Mouse (Mus musculus) right cerebral cortex, postnatal 36 days (tissue): ENCODE results near the gene 1110051M20Rik.

Experiments
- DNase-seq, 2 experiments: peaks; one replicate each; pipeline ENCODE4 v3.0.0; 2022; ENCODE audit warnings: low spot score in 2 of 2, mixed read lengths in 1 of 2

Gene 1110051M20Rik

GRCm38 (mm10) chr2:91421641-91422040 lies 22.9 kb downstream of the 1110051M20Rik start:
- DNase-seq: no peak

GRCm38 (mm10) chr2:91413811-91414210 lies 30.7 kb downstream of the 1110051M20Rik start:
- DNase-seq: no peak

DNA sequence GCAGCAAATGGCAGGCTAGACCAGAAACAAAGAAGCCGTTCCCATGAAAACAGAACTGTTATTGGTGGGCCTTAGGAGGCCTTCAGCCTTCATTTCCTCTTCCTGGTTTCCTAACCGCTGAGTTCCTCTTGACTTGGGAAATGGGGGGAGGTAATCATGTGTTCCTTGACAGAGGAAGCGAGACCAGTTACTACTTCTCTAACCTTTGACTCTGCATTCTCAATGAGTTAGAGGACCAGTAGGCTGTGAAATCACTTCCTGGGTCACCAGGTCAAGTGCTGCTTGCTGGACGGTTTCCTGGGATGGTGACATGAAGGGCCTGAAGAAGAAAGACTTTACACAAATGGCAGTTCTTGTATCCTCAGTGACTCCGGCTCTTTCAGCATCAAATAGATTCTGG lies 32.1 kb downstream of the 1110051M20Rik start:
- DNase-seq: no peak

- no peak for DNase-seq
These were observed 33.0 kb downstream of the 1110051M20Rik start for GRCm38 (mm10) chr2:91411473-91411872.

DNA sequence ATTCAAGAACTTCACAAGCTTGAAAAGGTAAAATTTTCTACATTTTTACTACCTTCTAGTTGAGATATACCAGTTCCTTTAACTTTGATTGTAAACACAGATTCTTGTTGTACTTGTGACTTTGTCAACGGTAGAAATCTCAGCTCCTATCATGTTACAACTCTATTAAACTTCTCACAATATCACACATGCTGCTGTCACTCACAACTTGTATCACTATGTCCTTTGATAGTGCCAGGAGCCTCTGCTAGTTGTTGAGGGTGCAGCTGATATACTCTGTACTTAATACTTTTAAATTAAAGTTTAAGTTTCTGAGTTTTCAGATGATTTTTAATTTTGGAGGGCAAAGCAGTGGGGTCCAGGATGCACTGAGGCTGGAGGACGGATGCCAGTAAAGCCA lies 36.5 kb downstream of the 1110051M20Rik start:
- DNase-seq: no peak

DNA sequence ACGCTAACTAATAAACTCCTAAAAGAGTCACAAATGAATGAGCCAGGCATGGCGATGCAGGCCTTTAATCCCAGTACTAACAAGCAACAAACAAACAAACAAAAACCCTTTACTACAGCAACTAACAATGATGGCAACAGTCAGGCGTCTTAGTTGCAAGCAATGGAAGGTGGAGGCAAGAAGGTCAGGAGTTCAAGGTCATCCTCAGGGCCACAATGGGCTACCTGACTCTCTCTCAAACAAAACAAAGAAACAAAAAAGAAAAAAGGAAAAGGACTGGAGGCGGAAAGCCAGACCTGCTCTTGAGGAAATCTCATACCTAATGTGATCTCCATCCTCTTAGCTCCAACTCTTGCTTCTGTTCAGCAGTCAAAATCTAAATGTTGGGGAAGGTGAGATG lies 39.4 kb downstream of the 1110051M20Rik start:
- DNase-seq: no peak

GRCm38 (mm10) chr2:91399727-91400126 lies 44.8 kb downstream of the 1110051M20Rik start:
- no peak for DNase-seq

- no peak for DNase-seq
These were observed 45.3 kb downstream of the 1110051M20Rik start for GRCm38 (mm10) chr2:91399168-91399567.

DNA sequence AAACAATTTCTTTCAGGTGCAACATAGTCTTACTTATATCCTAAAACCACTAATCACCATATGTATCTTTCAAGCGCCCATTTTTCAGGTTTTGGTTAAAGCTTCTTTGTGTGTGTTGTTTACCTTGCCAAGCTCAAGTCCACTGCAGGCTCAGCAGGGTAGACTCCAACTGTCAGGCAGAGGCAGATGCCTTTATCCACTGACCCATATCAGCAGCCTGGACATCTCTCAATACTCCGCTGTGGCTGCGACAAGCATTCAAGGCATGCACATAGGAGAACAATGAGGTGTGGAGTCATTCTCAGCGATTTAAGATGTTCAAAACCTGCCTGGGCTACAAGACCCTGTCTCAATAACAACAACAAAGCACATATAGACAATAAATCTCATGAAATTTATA lies 50.4 kb downstream of the 1110051M20Rik start:
- DNase-seq: no peak

DNA sequence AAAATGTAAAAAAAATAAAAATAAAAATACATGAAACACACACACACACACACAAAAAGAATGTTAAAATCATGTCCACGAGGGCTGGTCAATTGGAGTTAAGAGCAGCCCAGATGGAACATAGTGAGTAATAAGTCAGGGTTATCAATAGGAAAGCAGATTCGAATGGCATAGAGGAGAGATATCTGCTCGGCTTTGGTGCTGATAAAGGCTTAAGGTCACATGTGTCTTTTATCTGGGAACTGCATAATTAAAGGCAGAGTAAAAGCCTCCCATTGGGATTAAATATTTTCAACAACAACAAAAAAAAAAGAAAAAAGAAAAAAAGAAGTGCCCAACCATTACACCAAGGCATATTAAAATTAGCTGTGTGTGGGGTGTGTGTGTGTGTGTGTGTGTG lies 55.8 kb downstream of the 1110051M20Rik start:
- DNase-seq: no peak

GRCm38 (mm10) chr2:91388281-91388680 lies 56.2 kb downstream of the 1110051M20Rik start:
- DNase-seq: no peak

DNA sequence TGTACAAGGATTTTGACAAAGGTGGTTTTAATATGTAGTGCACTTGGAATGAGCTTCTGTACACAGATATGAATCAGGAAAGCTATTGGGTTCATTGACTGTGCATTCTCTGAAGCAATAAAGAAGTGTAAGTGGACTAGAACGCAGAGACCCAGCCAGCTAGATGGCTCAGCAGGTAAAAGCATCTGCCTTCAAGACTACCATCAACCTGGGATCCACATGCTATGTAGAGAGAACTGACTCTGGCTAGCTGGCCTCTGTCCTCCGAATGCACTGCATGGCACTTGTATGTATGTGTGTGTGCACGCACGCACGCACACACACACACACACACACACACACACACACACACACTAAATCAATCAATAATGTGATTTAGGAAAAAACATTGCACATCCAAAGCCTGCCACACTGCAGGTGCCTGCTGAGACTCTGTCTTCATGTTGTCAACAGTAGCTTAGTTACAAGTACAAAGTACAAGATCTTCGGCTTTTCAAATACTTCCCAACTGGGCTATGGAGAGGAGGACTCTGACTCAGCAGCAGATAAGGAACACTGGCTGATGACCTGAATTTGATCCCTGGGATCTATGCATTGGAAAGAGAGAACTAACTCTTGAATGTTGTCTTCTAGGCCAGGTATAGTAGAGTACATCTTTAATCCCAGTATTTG lies 57.1 kb downstream of the 1110051M20Rik start:
- DNase-seq: no peak

DNA sequence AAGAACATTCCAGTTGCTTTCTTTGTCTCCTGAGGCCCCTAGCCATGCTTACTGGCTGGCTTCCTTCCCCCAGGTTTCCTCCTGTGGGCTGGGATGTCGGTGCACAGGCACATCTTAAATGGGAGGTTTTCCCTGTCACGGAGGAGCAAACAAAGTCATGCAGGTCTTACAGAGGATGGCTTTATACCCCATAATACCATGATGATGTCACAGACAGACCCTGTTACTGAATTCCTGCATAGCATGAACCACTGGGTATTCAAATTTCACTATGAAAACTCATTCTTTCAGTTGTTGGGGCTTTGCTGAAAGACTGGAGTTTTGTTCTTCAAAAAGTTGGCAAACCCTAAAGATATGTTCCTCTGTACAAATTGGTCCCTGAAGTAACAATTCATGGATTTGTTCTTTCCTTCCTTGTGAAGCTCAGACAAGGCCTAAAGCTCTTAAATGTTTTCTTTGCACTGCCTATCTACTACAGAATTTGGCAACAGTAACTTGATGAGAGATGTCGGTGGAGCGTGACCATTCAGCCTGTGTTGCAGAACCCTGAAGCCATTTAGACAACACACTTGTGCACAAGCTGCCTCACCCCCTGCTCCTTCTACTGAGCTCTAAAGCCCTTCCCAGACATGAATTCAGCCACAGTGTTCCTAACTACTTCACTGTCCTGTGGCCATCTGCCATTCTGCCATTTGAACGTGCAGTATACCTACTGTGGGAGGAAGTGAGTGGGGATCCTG lies 57.8 kb downstream of the 1110051M20Rik start:
- no peak for DNase-seq

DNA sequence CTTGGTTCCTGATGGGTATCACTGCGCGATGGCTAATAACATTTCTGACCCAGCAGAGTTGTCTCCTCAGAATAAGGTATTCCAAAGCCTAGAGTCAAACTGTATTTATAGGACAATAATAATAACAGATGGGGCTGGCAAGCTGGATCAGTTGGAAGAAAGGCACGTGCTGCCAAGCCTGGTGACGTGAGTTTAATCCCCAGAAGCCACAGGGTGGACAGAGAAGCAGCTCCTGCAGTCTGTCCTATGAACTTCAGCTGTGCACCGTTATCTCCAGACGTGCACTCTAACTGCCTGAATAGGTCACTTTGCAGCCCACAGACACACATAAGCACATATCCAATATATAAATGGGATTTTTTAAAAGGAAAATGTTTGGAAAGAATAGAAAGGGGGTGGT lies 61.2 kb downstream of the 1110051M20Rik start:
- DNase-seq: no peak

DNA sequence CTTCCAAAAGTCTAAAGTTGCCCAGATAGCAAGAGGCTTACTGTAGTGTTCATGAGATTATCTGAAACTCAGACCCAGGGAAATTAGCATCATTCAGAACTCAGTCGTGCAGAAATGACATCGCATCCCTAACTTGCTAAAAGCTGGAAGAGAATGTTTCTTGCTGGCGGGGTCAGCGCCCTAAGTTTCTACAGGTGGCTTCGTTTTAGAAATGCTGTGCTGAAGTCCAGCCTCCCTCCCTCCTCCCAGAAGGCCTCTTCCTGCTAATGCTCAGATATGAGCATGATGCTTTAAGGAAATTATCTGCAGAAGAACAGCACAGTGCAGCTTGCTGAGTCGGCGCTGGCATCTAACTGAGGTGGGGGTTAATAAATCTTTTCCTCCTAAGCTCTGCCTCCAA lies 67.5 kb downstream of the 1110051M20Rik start:
- DNase-seq: no peak

DNA sequence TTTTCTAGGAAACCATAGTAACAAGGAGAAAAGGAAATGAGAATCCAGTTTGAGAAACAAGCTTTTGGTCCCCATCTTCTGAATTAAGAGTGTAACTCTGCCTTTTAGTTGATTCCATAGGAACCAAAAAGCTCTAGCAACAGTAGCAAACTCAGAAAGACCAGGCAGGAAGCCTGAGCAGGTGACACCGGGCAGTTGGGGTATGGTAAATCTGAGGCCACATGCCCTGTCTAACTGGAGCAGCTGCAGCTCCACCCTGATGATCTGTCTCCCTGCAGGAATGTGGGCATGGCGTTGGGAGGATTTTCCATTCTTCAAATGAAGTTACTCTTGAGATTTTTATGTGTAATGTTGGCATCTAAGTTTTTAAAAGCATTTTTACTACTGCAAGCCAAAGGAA lies 74.2 kb downstream of the 1110051M20Rik start:
- DNase-seq: no peak

GRCm38 (mm10) chr2:91363272-91363671 lies 81.2 kb downstream of the 1110051M20Rik start:
- no peak for DNase-seq

DNA sequence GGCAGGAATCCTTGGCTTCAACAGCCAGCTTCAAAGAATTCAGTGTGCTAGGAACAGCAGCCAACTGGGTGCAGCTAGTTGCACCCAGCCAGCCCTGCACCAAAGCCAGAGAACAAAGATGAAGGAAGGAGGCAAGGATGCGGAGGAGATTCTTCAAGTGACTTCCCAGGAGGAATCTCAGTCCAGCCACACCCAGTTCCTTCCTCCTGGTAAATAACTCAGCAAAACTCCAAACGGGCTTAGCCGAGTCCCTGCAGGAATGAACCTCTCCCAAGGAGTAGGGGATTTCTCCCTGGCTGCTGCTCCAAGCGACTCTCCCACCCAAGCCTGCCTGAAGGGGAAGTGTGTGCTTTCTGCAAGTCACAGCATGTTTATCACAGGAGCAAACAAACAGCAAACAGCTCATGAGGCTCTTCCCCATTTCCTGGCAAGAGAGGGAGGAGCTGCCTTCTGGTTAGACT lies 83.4 kb downstream of the 1110051M20Rik start:
- DNase-seq: no peak

DNA sequence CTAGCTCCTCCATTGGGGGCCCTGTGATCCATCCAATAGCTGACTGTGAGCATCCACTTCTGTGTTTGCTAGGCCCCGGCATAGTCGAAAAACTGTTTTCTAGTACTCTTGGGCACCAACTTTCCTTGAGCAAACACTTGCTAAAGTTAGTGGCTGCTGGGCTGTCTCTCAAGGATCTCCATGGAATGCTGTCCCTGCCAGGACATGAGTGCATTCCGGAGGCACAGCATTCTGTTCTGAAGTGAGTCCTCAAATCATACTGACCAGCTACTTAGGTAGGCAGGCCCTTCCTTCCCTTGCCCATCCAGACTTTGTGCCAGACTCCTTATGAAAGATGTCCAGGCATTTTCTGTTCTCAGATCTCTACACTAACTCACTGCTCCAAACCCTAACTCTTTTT lies 88.7 kb downstream of the 1110051M20Rik start:
- no peak for DNase-seq

DNA sequence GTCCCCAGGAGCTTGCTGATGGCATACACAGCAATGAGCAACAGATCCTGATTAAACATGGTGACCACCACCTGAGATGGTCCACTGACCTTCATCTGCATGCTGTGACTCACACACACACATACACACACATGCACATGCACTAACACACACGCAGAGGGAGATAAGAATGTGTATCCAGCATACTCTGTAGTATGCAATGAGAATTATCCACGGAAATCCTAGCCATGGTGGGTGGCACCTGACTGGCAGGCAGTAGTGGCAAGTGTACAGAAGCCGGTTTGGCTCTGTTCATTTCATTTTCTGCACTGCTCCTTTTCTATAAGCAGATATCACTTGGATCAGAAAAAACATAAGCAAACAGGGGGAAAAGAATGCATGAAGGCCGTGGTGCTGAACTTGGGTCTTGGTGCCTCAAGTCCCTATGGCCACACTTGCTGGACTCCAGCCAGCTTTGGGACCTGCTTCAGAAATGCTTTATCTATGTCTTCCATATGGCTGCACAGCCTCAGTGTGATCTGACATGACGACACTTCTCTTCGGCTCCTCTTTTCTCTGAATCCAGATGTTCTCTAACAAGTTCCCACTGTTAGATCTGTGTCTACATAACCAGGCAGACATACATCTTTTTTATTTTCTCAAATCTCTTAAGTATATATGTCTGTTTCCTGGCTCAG lies 89.6 kb downstream of the 1110051M20Rik start:
- DNase-seq: no peak

- DNase-seq: no peak
These were observed 90.7 kb downstream of the 1110051M20Rik start for GRCm38 (mm10) chr2:91353854-91354253.

- no peak for DNase-seq
These were observed 92.7 kb downstream of the 1110051M20Rik start for GRCm38 (mm10) chr2:91351841-91352240.

DNA sequence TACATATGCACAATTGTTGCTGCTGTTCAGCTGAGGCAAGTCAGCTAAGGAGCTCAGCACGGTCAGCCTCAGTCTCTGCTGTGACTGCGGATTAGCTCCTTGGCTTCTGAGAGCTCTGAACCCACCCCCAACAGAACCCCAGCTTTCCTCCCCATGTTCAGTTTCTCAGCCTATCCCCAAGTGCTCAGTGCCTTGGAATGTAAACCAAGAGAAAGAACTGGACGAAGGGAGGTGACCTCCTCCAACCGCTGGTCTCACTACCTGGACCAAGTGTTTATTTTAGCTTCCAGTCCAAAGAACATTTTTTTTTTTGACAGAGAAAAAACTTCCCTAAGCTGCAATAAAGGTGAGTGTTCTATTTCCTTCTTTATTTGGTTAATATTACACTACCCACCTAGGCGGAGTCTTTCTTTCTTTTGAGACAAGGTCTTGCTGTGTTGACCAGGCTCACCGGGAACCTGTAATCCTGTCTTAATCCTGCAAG lies 94.5 kb downstream of the 1110051M20Rik start:
- DNase-seq: no peak
